Mouse (Mus musculus) CH12.LX (cell line): ENCODE data around the gene Golga1. TPM values are rescaled to one million over a fixed set of nuclear protein-coding genes. Genes with fewer than 3 reads are reported as not detected.

Experiments used
- DNase-seq: peaks from one replicate; pipeline ENCODE4 v3.0.0-alpha.2; 2013; ENCODE audit errors: extremely low read depth
- H3K27ac ChIP-seq: 2 replicates; pipeline ENCODE4 v1.5.1; 2012; ENCODE audit warnings: low read depth, mild to moderate bottlenecking, control low read depth, moderate library complexity; ENCODE audit not compliant: insufficient read depth
- H3K27me3 ChIP-seq: replicated peaks from 2 replicates; pipeline ENCODE3; 2012; ENCODE audit warnings: inconsistent platforms
- H3K36me3 ChIP-seq, 2 experiments: replicated peaks in 1 of 2; 2 replicates each; pipeline versions ENCODE3 to v1.6.1; 2012; ENCODE audit warnings: inconsistent platforms in 1 of 2, low read length in 1 of 2, mild to moderate bottlenecking in 1 of 2, mixed read lengths in 1 of 2, moderate library complexity in 1 of 2; ENCODE audit not compliant: control insufficient read depth in 1 of 2, insufficient read depth in 1 of 2
- H3K4me1 ChIP-seq, 2 experiments: 2 replicates each; pipeline ENCODE4 v1.6.1; 2012; ENCODE audit warnings: inconsistent platforms in 1 of 2, moderate library complexity in 1 of 2; ENCODE audit not compliant: insufficient read depth in 2 of 2, control insufficient read depth in 1 of 2
- H3K4me2 ChIP-seq: 2 replicates; pipeline ENCODE4 v1.6.1; 2012; ENCODE audit warnings: low read depth, mild to moderate bottlenecking, control low read depth; ENCODE audit not compliant: poor library complexity, insufficient read depth, severe bottlenecking
- H3K4me3 ChIP-seq, 3 experiments: fragments of 150-350 bp in 1 of 3; sonication (generic) in 1 of 3; replicated peaks in 1 of 3; 2 replicates each; pipeline versions ENCODE3 to v1.5.1; 2011 to 2012; ENCODE audit warnings: low read depth in 2 of 3, low read length in 2 of 3, mild to moderate bottlenecking in 2 of 3, moderate library complexity in 2 of 3, control low read depth in 1 of 3, improper control_type of control experiment in 1 of 3, inconsistent platforms in 1 of 3, mixed read lengths in 1 of 3; ENCODE audit not compliant: poor library complexity in 1 of 3
- H3K79me2 ChIP-seq: replicated peaks from 2 replicates; pipeline ENCODE4 v1.6.1; 2012; ENCODE audit warnings: mild to moderate bottlenecking, moderate library complexity; ENCODE audit not compliant: control insufficient read depth, poor library complexity, insufficient read depth, severe bottlenecking; ENCODE audit errors: extremely low read depth
- H3K9ac ChIP-seq: 2 replicates; pipeline ENCODE4 v1.6.1; 2012; ENCODE audit warnings: low read depth, mild to moderate bottlenecking, control low read depth, moderate library complexity; ENCODE audit not compliant: insufficient read depth
- H3K9me3 ChIP-seq: replicated peaks from 2 replicates; pipeline ENCODE3; 2012; ENCODE audit warnings: low read length, inconsistent platforms, mixed read lengths
- BHLHE40 ChIP-seq: IDR thresholded peaks from 2 replicates; pipeline ENCODE4 v1.6.1; 2011; ENCODE audit warnings: mild to moderate bottlenecking, low read depth, low read length, improper control_type of control experiment
- CHD1 ChIP-seq: IDR thresholded peaks from 2 replicates; pipeline ENCODE4 v1.6.1; 2012; ENCODE audit warnings: low read depth, low read length, improper control_type of control experiment, inconsistent platforms
- CTCF ChIP-seq, 2 experiments: IDR thresholded peaks in 1 of 2; conservative IDR thresholded peaks in 1 of 2; 2 replicates each; pipeline ENCODE4 v1.5.1; 2011 to 2012; ENCODE audit warnings: low read depth in 2 of 2, low read length in 2 of 2, improper control_type of control experiment in 1 of 2, inconsistent platforms in 1 of 2, mild to moderate bottlenecking in 1 of 2, moderate library complexity in 1 of 2
- ELF1 ChIP-seq: IDR thresholded peaks from 2 replicates; pipeline ENCODE4 v1.6.1; 2014; ENCODE audit warnings: low read depth, mild to moderate bottlenecking, inconsistent platforms, low read length, improper control_type of control experiment
- EP300 ChIP-seq: IDR thresholded peaks from 2 replicates; pipeline ENCODE4 v1.6.1; 2011; ENCODE audit warnings: low read length, improper control_type of control experiment
- GABPA ChIP-seq: IDR thresholded peaks from 2 replicates; pipeline ENCODE4 v1.6.1; 2012; ENCODE audit warnings: low read depth, low read length, improper control_type of control experiment, inconsistent platforms; ENCODE audit not compliant: insufficient replicate concordance
- IRF4 ChIP-seq: IDR thresholded peaks from 2 replicates; pipeline ENCODE4 v1.6.1; 2014; ENCODE audit warnings: low read depth, mild to moderate bottlenecking, inconsistent platforms, low read length, improper control_type of control experiment
- JUN ChIP-seq: IDR thresholded peaks from 2 replicates; pipeline ENCODE4 v1.6.1; 2011; ENCODE audit warnings: low read depth, mild to moderate bottlenecking, low read length, improper control_type of control experiment, moderate library complexity; ENCODE audit not compliant: insufficient read depth
- MAFK ChIP-seq: IDR thresholded peaks from 2 replicates; pipeline ENCODE4 v1.6.1; 2011; ENCODE audit warnings: low read length, improper control_type of control experiment; ENCODE audit not compliant: insufficient replicate concordance
- MXI1 ChIP-seq: IDR thresholded peaks from 2 replicates; pipeline ENCODE4 v1.6.1; 2011; ENCODE audit warnings: mild to moderate bottlenecking, low read depth, low read length, improper control_type of control experiment
- NRF1 ChIP-seq: IDR thresholded peaks from 2 replicates; pipeline ENCODE4 v1.6.1; 2014; ENCODE audit warnings: low read depth, mild to moderate bottlenecking, inconsistent platforms, low read length, improper control_type of control experiment, moderate library complexity
- PAX5 ChIP-seq: IDR thresholded peaks from 2 replicates; pipeline ENCODE4 v1.6.1; 2012; ENCODE audit warnings: low read length, inconsistent platforms, mixed read lengths
- RAD21 ChIP-seq: IDR thresholded peaks from 2 replicates; pipeline ENCODE4 v1.6.1; 2011; ENCODE audit warnings: low read depth, mild to moderate bottlenecking, low read length, improper control_type of control experiment, moderate library complexity
- SMC3 ChIP-seq: IDR thresholded peaks from 2 replicates; pipeline ENCODE4 v1.6.1; 2011; ENCODE audit warnings: low read depth, low read length, improper control_type of control experiment
- TCF12 ChIP-seq: IDR thresholded peaks from 2 replicates; pipeline ENCODE4 v1.6.1; 2014; ENCODE audit warnings: low read depth, mild to moderate bottlenecking, inconsistent platforms, low read length, improper control_type of control experiment
- UBTF ChIP-seq: IDR thresholded peaks from 2 replicates; pipeline ENCODE4 v1.6.1; 2012; ENCODE audit warnings: low read depth, mild to moderate bottlenecking, inconsistent platforms, low read length, improper control_type of control experiment, moderate library complexity
- ZNF384 ChIP-seq: IDR thresholded peaks from 2 replicates; pipeline ENCODE4 v1.6.1; 2012; ENCODE audit warnings: low read depth, low read length, improper control_type of control experiment, inconsistent platforms
- dilution Hi-C: fragments of 300-500 bp; cut with MboI; formaldehyde crosslinking; loops from 2 replicates; pipeline ENCODE4 v1.14.3; 2020; ENCODE audit warnings: low sequenced_read_pairs; ENCODE audit not compliant: extremely low pct_unique_long_range_greater_than_20kb, extremely low pct_ligation_motif_present
- in situ Hi-C: fragments of 300-500 bp; cut with MboI; formaldehyde crosslinking; loops from 3 replicates; pipeline ENCODE4 v1.14.3; 2019; ENCODE audit warnings: low sequenced_read_pairs, low pct_ligation_motif_present, low pct_unique_long_range_greater_than_20kb, mixed read lengths
- polyA plus RNA-seq: library from polyadenylated mRNA; unstranded; fragments of >175 nt; gene quantifications from 2 replicates; pipeline ENCODE4 v1.2.1, GENCODE M21; 2012; ENCODE audit warnings: low read depth; ENCODE audit not compliant: insufficient read length
- total RNA-seq, 2 experiments: library from RNA; depleted of rRNA; stranded (reverse); fragments of 300-350 nt in 1 of 2; fragments of >200 nt in 1 of 2; gene quantifications; 2 replicates each; pipeline ENCODE4 v1.2.3; 2012 to 2014

Golga1 gene
- total and polyA plus RNA-seq, 3 experiments: 7.8 to 10.1 (median 8.6) TPM

GRCm38 (mm10) chr2:39097993-39098392 lies 32.7 kb upstream of the Golga1 start:
- dilution Hi-C loops: no loop called here
- peaks cover 0 to 7% of the 10 kb centered on the region in 2 experiments; a peak in 1 of 4 replicates for H3K4me1 ChIP-seq

GRCm38 (mm10) chr2:39091966-39092365 lies 26.6 kb upstream of the Golga1 start:
- H3K4me1 ChIP-seq: peaks cover 0 to 15% of the 10 kb centered on the region in 2 experiments; a peak in 1 of 4 replicates
- dilution Hi-C loops: no loop called here
- H3K36me3 ChIP-seq: peaks cover 0 to 20% of the 10 kb centered on the region in 2 experiments
- DNase-seq: no peak
- in situ Hi-C loops: no loop called here
- no peaks in the 10 kb centered on the region for H3K79me2 ChIP-seq
- H3K9ac ChIP-seq: no peak overlapping the region
- H3K27me3 ChIP-seq: no peaks in the 10 kb centered on the region
- no peak overlapping the region for H3K4me2 ChIP-seq
- TF ChIP-seq JUN (no peak), PAX5 (no peak), NRF1 (no peak), BHLHE40 (no peak), TCF12 (no peak), MXI1 (no peak), EP300 (no peak), GABPA (no peak), MAFK (no peak), SMC3 (no peak), UBTF (no peak), ELF1 (no peak), CHD1 (no peak), IRF4 (no peak), RAD21 (no peak)
- no peak overlapping the region for H3K4me3 ChIP-seq
- H3K9me3 ChIP-seq: no peaks in the 10 kb centered on the region
- H3K27ac ChIP-seq: no peak overlapping the region

More at GRCm38 (mm10) chr2:39097993-39098392, 32.7 kb upstream of the Golga1 start:
- Histone ChIP-seq H3K36me3 (peaks cover 3 to 26% of the 10 kb centered on the region in 2 experiments), H3K79me2 (no peaks in the 10 kb centered on the region), H3K4me2 (no peak overlapping the region), H3K9me3 (no peaks in the 10 kb centered on the region), H3K27me3 (no peaks in the 10 kb centered on the region), H3K4me3 (no peak overlapping the region), H3K27ac (no peak overlapping the region), H3K9ac (no peak overlapping the region)
- in situ Hi-C loops: no loop called here
- TF ChIP-seq SMC3 (0 out of 2 replicates have a peak, but pooled peaks have one; percentile 2), ZNF384 (no peak), RAD21 (peak; percentile 17), CTCF (conservative IDR thresholded peaks at IDR 0.05 in 1 of 2, IDR thresholded peaks at IDR 0.05 in 1 of 2; ENCODE audit: low read depth in 2 of 2, low read length in 2 of 2) (peak; percentile 29 to 39; a peak in 2 of 4 replicates)
- DNase-seq: peak; percentile 24
